Mouse (Mus musculus) olfactory bulb, adult 2 months (tissue): ENCODE measurements around the gene Vezt.

Experiments
- CTCF ChIP-seq: fragments of 200-500 bp; IDR thresholded peaks from 2 replicates; pipeline ENCODE4 v1.5.1; 2012; ENCODE audit warnings: low read depth, mild to moderate bottlenecking, low read length, moderate library complexity; ENCODE audit not compliant: insufficient read depth
- POLR2A ChIP-seq: fragments of 200-500 bp; IDR thresholded peaks from 2 replicates; pipeline ENCODE4 v1.6.1; 2012; ENCODE audit warnings: mild to moderate bottlenecking, low read depth, low read length, moderate library complexity; ENCODE audit not compliant: insufficient read depth

DNA sequence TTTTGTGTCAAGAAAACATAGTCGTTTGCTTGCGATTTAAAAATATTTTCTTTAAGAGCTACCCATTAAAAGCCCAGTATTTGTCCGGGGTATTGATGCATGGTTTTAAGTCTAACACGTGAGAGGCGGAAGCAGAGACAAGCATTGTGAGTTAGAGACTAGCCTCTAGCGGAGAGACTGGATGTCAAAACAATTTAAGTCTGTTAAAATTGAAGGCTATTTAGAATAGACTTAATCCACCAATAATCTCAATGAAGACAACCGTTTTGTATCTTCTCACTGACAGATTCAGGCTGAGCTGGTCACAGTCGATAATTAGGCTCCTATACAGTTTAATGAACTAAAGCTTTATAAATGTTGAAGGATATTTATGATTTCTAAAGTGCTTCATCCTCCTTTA lies 95.9 kb downstream of the Vezt start:
- TF ChIP-seq CTCF = no peak
- TF ChIP-seq POLR2A = no peak
